Mouse (Mus musculus): ENCODE results near the gene Eps8l1. TPM values are rescaled to one million over a fixed set of nuclear protein-coding genes. Genes with fewer than 3 reads are reported as not detected.
"Not testable (repeated sequence)": the region's sequence is repeated elsewhere in the genome, so short reads cannot be mapped to it uniquely, and the experiment has no call there.

Eps8l1 gene
- total and polyA plus RNA-seq, 2 experiments from 2014 or later: 3.9 to 7.4 TPM

GRCm38 (mm10) chr7:4522292-4522691, 61.8 kb downstream of the Eps8l1 start:
- Histone ChIP-seq H3K4me1 (ENCODE audit: insufficient read depth, low read length) (peaks cover 4% of the 10 kb centered on the region; the same call in 1 of the 2 replicates), H3K36me3 (ENCODE audit: insufficient read depth, low read length) (no peaks in the 10 kb centered on the region), H3K9ac (replicated peaks; ENCODE audit: low read length, poor library complexity, severe bottlenecking) (no peak overlapping the region), H3K4me3 (ENCODE audit: low read depth, low read length) (no peak overlapping the region), H3K4me2 (ENCODE audit: low read depth, low read length, poor library complexity, severe bottlenecking) (no peak overlapping the region), H3K9me3 (ENCODE audit: low read length) (no peaks in the 10 kb centered on the region), H3K27ac (ENCODE audit: low read depth, low read length) (no peak overlapping the region), H3K27me3 (ENCODE audit: insufficient read depth, low read length) (0 out of 2 replicates have a peak, but pooled peaks cover 2% of the 10 kb centered on the region)
- ATAC-seq (ENCODE audit: low FRiP score): no peak
- no peak for DNase-seq (ENCODE audit: low spot score)
- 77% methylated on average over 6 of the region's 6 CpGs for WGBS
- TF ChIP-seq CTCF (IDR thresholded peaks at IDR 0.05): no peak

- H3K9me3 ChIP-seq (ENCODE audit: low read length): no peaks in the 10 kb centered on the region
- no peak overlapping the region for H3K4me3 ChIP-seq (ENCODE audit: low read depth, low read length)
- 0 out of 2 replicates have a peak, but pooled peaks cover 2% of the 10 kb centered on the region for H3K27me3 ChIP-seq (ENCODE audit: insufficient read depth, low read length)
- H3K9ac ChIP-seq (replicated peaks; ENCODE audit: low read length, poor library complexity, severe bottlenecking): no peak overlapping the region
- no peak for DNase-seq (ENCODE audit: low spot score)
- H3K36me3 ChIP-seq (ENCODE audit: insufficient read depth, low read length): no peaks in the 10 kb centered on the region
- H3K27ac ChIP-seq (ENCODE audit: low read depth, low read length): no peak overlapping the region
- H3K4me2 ChIP-seq (ENCODE audit: low read depth, low read length, poor library complexity, severe bottlenecking): no peak overlapping the region
- H3K4me1 ChIP-seq (ENCODE audit: insufficient read depth, low read length): peaks cover 4% of the 10 kb centered on the region; the same call in 1 of the 2 replicates
- ATAC-seq (ENCODE audit: low FRiP score): no peak
- no peak for TF ChIP-seq CTCF (IDR thresholded peaks at IDR 0.05)
- 93% methylated on average over 33 of the region's 33 CpGs for WGBS
Observed at GRCm38 (mm10) chr7:4523205-4524130, 63.0 kb downstream of the Eps8l1 start.

- H3K4me3 ChIP-seq (ENCODE audit: low read depth, low read length); ATAC-seq (ENCODE audit: low FRiP score); H3K36me3 ChIP-seq (ENCODE audit: insufficient read depth, low read length); H3K9ac ChIP-seq (replicated peaks; ENCODE audit: low read length, poor library complexity, severe bottlenecking); H3K27me3 ChIP-seq (ENCODE audit: insufficient read depth, low read length); H3K27ac ChIP-seq (ENCODE audit: low read depth, low read length); H3K4me2 ChIP-seq (ENCODE audit: low read depth, low read length, poor library complexity, severe bottlenecking); H3K4me1 ChIP-seq (ENCODE audit: insufficient read depth, low read length); H3K9me3 ChIP-seq (ENCODE audit: low read length): not testable (repeated sequence)
- TF ChIP-seq CTCF (IDR thresholded peaks at IDR 0.05): peak; percentile 77
- DNase-seq (ENCODE audit: low spot score): peak; percentile 74
- 72% methylated on average over 15 of the region's 15 CpGs for WGBS
Observed at GRCm38 (mm10) chr7:4524212-4524922, 63.9 kb downstream of the Eps8l1 start, which contains the start of gene Tnni3. Tnni3 (minus strand) TSS chr7:4524229.

DNA sequence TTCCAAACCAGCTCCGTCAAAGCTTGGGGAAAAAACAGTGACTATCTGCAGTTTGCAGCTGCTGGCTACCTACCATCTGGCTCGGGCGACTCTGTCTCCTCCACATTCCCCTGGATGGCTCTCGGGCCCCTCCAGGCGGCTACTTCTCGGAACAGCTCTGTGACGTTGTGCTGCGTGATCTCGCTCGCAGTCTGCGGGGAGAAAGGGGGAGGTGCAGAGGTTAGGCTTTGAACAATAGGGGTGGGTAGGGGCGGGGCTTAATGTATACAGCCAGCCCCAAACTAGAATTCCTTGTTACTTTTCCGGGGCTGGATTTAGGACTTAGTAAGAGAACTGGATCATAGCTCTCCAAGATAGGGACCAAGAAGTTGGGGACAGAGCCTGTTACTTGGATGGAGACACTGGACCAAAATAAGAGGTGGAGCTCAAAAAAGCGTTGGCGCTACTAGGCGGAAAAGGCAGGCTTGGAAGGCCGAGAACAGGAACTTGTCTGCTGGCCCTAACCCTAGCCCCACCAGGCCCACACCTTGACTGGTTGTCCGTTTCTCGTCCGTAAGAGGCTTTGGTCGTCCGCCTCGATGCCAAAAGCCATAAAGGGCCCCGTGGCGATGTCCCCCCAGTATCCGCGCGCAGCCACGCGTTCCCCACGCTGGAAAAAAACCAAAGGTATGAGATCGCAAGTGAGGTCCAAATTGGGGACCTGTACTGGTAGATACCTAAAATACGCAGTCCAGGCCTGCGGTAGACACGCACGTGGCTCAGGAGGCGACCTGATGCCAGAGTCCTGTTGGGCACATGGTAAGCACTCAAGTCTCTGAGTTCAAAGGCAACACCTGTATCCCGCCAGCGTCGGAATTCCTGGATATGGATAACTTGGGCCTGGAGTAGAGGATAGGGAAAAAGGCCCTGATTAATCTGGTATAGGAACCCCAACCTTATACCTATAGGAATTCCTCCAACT, 66.1 kb downstream of the Eps8l1 start:
- no peaks in the 10 kb centered on the region for H3K36me3 ChIP-seq (ENCODE audit: insufficient read depth, low read length)
- no peak overlapping the region for H3K27ac ChIP-seq (ENCODE audit: low read depth, low read length)
- peak overlapping the region; percentile 25 for H3K4me3 ChIP-seq (ENCODE audit: low read depth, low read length)
- ATAC-seq (ENCODE audit: low FRiP score): peak; percentile 89
- H3K27me3 ChIP-seq (ENCODE audit: insufficient read depth, low read length): 0 out of 2 replicates have a peak, but pooled peaks cover 1% of the 10 kb centered on the region
- DNase-seq (ENCODE audit: low spot score): peak; percentile 92
- 23% methylated on average over 40 of the region's 40 CpGs for WGBS
- peak overlapping the region; percentile 53 for H3K4me2 ChIP-seq (ENCODE audit: low read depth, low read length, poor library complexity, severe bottlenecking)
- peak; percentile 87 for TF ChIP-seq CTCF (IDR thresholded peaks at IDR 0.05)
- H3K4me1 ChIP-seq (ENCODE audit: insufficient read depth, low read length): peaks cover 4% of the 10 kb centered on the region; the same call in 1 of the 2 replicates
- H3K9me3 ChIP-seq (ENCODE audit: low read length): no peaks in the 10 kb centered on the region
- H3K9ac ChIP-seq (replicated peaks; ENCODE audit: low read length, poor library complexity, severe bottlenecking): peak overlapping the region; percentile 50

- 52% methylated on average over 18 of the region's 18 CpGs for WGBS
- H3K27ac ChIP-seq (ENCODE audit: low read depth, low read length): no peak overlapping the region
- 0 out of 2 replicates have a peak overlapping the region, but pooled peaks have one; percentile 53 for H3K4me2 ChIP-seq (ENCODE audit: low read depth, low read length, poor library complexity, severe bottlenecking)
- no peaks in the 10 kb centered on the region for H3K36me3 ChIP-seq (ENCODE audit: insufficient read depth, low read length)
- H3K9ac ChIP-seq (replicated peaks; ENCODE audit: low read length, poor library complexity, severe bottlenecking): no peak overlapping the region
- H3K9me3 ChIP-seq (ENCODE audit: low read length): no peaks in the 10 kb centered on the region
- ATAC-seq (ENCODE audit: low FRiP score): 0 out of 2 replicates have a peak, but pooled peaks have one; percentile 4
- H3K4me3 ChIP-seq (ENCODE audit: low read depth, low read length): no peak overlapping the region
- DNase-seq (ENCODE audit: low spot score): no peak
- 0 out of 2 replicates have a peak, but pooled peaks cover 5% of the 10 kb centered on the region for H3K27me3 ChIP-seq (ENCODE audit: insufficient read depth, low read length)
- peaks cover 7% of the 10 kb centered on the region; the same call in 1 of the 2 replicates for H3K4me1 ChIP-seq (ENCODE audit: insufficient read depth, low read length)
- TF ChIP-seq CTCF (IDR thresholded peaks at IDR 0.05): no peak
Observed at GRCm38 (mm10) chr7:4527302-4527689, 66.8 kb downstream of the Eps8l1 start.

Small RNA genes within 50 kb of the gene (microRNA-seq; reads per million reads assigned to microRNA genes)
- not detected for gene Gm24605 (ENCODE audit: borderline number of aligned reads)

Other genes with a start within 250 kb of the Eps8l1 start
- 0.09 TPM in 1 of 2 replicates, not detected in the other for gene Lilra5, start 222.9 kb upstream of the Eps8l1 start, total RNA-seq (2014; rRNA removed)
- gene Lilra5, start 222.9 kb upstream of the Eps8l1 start, polyA plus RNA-seq (2015; fragmentation: Nextera tagmentation; extraction: Ambion mirVana): 0.12 TPM in 1 of 2 replicates, not detected in the other
- not detected in 2 replicates for gene Ncr1, start 123.0 kb upstream of the Eps8l1 start, total RNA-seq (2014; rRNA removed)
- gene Ncr1, start 123.0 kb upstream of the Eps8l1 start, polyA plus RNA-seq (2015; fragmentation: Nextera tagmentation; extraction: Ambion mirVana): not detected in 2 replicates
- gene Gp6, start 62.9 kb upstream of the Eps8l1 start, total RNA-seq (2014; rRNA removed): not detected in 2 replicates
- gene Gp6, start 62.9 kb upstream of the Eps8l1 start, polyA plus RNA-seq (2015; fragmentation: Nextera tagmentation; extraction: Ambion mirVana): not detected in 2 replicates
- gene Rdh13, start 15.0 kb upstream of the Eps8l1 start, total RNA-seq (2014; rRNA removed): 61.3 and 75.9 TPM in 2 replicates
- 45.3 and 45.4 TPM in 2 replicates for gene Rdh13, start 15.0 kb upstream of the Eps8l1 start, polyA plus RNA-seq (2015; fragmentation: Nextera tagmentation; extraction: Ambion mirVana)
- gene Ppp1r12c, start 41.0 kb downstream of the Eps8l1 start, total RNA-seq (2014; rRNA removed): 75.5 and 114 TPM in 2 replicates
- gene Ppp1r12c, start 41.0 kb downstream of the Eps8l1 start, polyA plus RNA-seq (2015; fragmentation: Nextera tagmentation; extraction: Ambion mirVana): 34.6 and 35.0 TPM in 2 replicates
- 2.9 and 4.2 TPM in 2 replicates for gene Tnnt1, start 55.7 kb downstream of the Eps8l1 start, total RNA-seq (2014; rRNA removed)
- gene Tnnt1, start 55.7 kb downstream of the Eps8l1 start, polyA plus RNA-seq (2015; fragmentation: Nextera tagmentation; extraction: Ambion mirVana): 3.3 and 4.1 TPM in 2 replicates
- 4.1 TPM in 1 of 2 replicates, not detected in the other for gene Tnni3, start 63.6 kb downstream of the Eps8l1 start, total RNA-seq (2014; rRNA removed)
- gene Tnni3, start 63.6 kb downstream of the Eps8l1 start, polyA plus RNA-seq (2015; fragmentation: Nextera tagmentation; extraction: Ambion mirVana): 1.4 and 1.7 TPM in 2 replicates
- 0.80 and 2.4 TPM in 2 replicates for gene Dnaaf3, start 71.8 kb downstream of the Eps8l1 start, total RNA-seq (2014; rRNA removed)
- gene Dnaaf3, start 71.8 kb downstream of the Eps8l1 start, polyA plus RNA-seq (2015; fragmentation: Nextera tagmentation; extraction: Ambion mirVana): 1.3 and 1.7 TPM in 2 replicates
- gene Syt5, start 86.9 kb downstream of the Eps8l1 start, total RNA-seq (2014; rRNA removed): 84.7 and 147 TPM in 2 replicates
- gene Syt5, start 86.9 kb downstream of the Eps8l1 start, polyA plus RNA-seq (2015; fragmentation: Nextera tagmentation; extraction: Ambion mirVana): 184 and 194 TPM in 2 replicates
- 2.4 and 3.6 TPM in 2 replicates for gene Ptprh, start 143.4 kb downstream of the Eps8l1 start, total RNA-seq (2014; rRNA removed)
- 1.1 and 1.3 TPM in 2 replicates for gene Ptprh, start 143.4 kb downstream of the Eps8l1 start, polyA plus RNA-seq (2015; fragmentation: Nextera tagmentation; extraction: Ambion mirVana)
- 12.4 and 17.4 TPM in 2 replicates for gene Tmem86b, start 170.7 kb downstream of the Eps8l1 start, total RNA-seq (2014; rRNA removed)
- 0.76 and 1.00 TPM in 2 replicates for gene Tmem86b, start 170.7 kb downstream of the Eps8l1 start, polyA plus RNA-seq (2015; fragmentation: Nextera tagmentation; extraction: Ambion mirVana)
- 103 and 131 TPM in 2 replicates for gene Ppp6r1, start 198.3 kb downstream of the Eps8l1 start, total RNA-seq (2014; rRNA removed)
- 7.7 and 10.1 TPM in 2 replicates for gene Ppp6r1, start 198.3 kb downstream of the Eps8l1 start, polyA plus RNA-seq (2015; fragmentation: Nextera tagmentation; extraction: Ambion mirVana)
- 247 TPM in 2 replicates for gene Hspbp1, start 224.4 kb downstream of the Eps8l1 start, total RNA-seq (2014; rRNA removed)
- 193 and 199 TPM in 2 replicates for gene Hspbp1, start 224.4 kb downstream of the Eps8l1 start, polyA plus RNA-seq (2015; fragmentation: Nextera tagmentation; extraction: Ambion mirVana)
- 202 and 226 TPM in 2 replicates for gene Brsk1, start 229.9 kb downstream of the Eps8l1 start, total RNA-seq (2014; rRNA removed)
- 6.9 and 7.2 TPM in 2 replicates for gene Brsk1, start 229.9 kb downstream of the Eps8l1 start, polyA plus RNA-seq (2015; fragmentation: Nextera tagmentation; extraction: Ambion mirVana)